Mouse (Mus musculus) liver, adult (tissue): ENCODE data around the gene Spats2.

Source experiments
- GATA4 ChIP-seq: IDR thresholded peaks from 2 replicates; pipeline ENCODE4 v1.6.1; 2014; ENCODE audit warnings: mild to moderate bottlenecking, low read length; ENCODE audit not compliant: insufficient replicate concordance

Gene Spats2

DNA sequence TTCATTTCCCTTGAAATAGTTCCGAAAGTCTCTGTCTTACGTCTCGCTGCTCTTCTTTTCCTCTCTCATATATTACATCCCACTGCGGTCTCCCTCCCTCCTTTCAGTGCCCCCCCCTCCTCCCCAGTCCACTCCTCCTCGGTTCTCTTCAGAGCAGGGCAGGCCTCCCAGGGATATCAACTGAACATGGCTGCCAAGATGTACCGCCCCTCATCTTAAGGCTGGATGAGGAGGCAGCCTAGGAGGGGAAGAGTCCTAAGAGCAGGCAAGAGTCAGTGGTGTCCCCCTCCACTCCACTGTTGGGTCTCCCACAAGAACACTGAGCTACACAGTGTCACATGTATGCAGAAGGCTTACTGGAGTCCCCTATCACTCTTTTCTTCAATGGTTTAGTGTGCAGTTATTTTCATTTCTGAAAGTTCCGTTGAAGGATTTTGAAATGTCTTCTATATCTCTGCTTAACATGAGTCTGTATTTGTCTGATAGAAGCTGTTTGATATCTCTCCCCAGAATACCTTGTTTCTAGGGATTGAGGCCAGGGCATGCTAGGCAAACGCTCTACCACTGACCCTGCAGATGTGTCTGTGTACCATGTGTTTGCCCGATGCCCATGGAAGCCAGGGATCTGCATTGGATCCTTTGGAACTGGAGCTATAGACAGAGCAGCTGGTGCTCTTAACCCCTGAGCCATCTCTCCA lies 58.6 kb downstream of the Spats2 start:
- no peak for TF ChIP-seq GATA4

DNA sequence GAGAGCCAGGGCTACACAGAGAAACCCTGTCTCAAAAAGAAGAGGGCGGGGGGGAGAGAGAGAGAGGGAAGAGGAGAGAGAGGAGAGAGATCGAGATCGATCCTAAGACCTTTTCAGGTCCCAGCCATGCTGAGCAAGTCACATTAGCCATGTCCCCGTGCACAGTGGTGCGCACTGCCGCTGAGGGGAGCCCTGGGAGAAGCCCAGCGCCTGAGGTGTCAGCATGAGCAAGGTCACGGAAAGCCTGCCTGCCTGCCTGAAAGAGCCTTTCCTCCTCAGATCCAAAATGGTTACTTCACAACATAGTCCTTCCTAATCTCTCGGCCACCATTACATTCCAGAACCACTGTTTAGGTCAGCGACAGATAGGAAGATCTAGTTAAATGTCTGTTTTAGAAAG lies 68.6 kb downstream of the Spats2 start:
- TF ChIP-seq GATA4 = no peak

DNA sequence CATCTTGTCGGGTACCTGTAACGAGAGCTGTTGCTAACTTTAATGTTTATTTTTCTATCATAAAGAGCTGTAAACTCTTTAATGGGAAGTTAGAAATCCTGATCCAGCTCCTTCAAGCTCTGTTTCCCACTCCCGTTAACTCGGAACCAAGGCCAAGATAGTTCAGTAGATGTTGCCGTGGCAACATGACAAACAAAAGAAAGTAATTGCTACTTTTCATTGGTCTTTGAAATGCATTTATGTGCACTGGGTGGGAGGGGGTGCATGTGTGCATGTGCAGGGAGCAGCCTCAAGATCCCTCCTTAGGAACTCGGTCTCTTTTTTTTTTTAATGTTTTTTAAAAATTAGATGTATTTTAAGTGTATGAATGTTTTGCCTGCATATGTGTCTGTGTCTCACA lies 69.3 kb downstream of the Spats2 start:
- TF ChIP-seq GATA4 = no peak

DNA sequence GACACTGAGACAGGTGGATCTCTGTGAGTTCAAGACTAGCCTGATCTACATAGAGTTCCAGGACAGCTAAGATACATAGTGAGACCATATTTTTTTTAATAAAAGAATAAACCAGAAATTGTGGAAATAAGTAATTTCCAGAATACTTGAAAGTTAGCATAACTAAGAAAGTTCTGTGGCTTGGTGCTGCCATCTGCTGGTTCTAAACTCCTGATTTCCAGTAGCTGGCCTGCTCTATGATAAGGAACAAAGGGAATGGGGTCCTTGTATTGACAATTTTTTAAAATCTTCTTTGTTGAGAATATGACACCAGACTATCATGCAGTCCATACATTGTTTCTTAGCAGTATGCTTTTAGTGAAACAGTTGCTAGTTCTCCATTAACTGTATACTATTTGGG lies 73.0 kb downstream of the Spats2 start:
- no peak for TF ChIP-seq GATA4

GRCm38 (mm10) chr15:99205959-99206358 lies 80.2 kb downstream of the Spats2 start:
- no peak for TF ChIP-seq GATA4

DNA sequence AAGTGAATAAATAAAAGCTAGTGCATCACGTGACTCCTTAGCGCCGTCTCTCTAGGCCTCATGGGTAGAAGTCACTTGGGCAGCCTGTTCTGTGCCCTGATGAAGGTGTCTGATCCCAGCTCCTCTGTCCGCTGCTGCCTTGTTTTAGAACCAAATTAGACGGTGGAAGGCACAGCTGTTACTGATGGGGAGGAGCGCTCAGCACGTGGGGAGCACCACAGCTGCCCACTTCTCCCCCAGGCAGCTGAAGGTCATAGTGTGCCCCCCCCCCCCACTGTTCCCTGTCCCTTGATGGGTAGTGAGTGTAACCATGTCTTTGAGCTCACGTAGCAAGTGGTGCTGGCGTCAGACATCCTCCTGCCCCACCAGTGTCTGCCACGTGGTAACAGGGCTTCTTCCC lies 87.5 kb downstream of the Spats2 start:
- no peak for TF ChIP-seq GATA4

DNA sequence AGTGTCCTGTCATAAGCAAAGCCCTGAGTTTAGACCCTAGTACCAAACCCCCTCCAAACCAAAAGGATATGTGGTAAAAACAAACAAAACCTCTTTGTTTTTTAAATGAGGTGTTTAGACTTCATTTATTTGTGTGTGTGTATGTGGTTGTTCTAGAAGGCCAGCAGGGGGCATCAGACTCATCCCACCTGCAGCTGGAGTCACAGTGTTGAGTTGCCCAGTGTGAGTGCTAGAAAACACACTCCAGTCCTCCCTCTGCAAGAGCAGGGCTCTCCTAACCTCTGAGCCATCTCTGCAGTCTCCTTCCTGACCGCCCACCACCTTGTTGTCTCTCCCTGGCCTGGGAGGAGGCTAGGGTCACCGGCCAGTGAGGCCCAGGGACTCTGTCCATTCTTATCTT lies 89.2 kb downstream of the Spats2 start:
- TF ChIP-seq GATA4 = no peak

GRCm38 (mm10) chr15:99215741-99216463 lies 90.2 kb downstream of the Spats2 start:
- TF ChIP-seq GATA4 = no peak

DNA sequence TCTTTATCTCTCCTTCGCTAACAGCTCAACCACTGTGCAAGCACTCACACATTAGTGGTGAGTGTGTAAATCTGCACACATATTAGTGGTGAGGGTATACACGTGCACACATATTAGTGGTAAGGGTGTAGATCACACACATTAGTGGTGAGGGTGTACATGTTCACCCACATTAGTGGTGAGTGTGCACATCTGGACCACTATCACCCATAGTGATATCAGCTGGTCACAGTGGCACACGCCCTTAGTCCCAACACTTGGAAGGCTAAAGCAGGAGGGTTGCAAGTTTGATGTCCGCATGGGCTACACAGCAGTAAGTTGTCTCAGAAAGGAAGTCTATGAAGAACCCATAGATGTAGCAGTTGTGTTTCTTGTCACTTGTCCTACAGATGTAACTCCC lies 91.9 kb downstream of the Spats2 start:
- no peak for TF ChIP-seq GATA4

DNA sequence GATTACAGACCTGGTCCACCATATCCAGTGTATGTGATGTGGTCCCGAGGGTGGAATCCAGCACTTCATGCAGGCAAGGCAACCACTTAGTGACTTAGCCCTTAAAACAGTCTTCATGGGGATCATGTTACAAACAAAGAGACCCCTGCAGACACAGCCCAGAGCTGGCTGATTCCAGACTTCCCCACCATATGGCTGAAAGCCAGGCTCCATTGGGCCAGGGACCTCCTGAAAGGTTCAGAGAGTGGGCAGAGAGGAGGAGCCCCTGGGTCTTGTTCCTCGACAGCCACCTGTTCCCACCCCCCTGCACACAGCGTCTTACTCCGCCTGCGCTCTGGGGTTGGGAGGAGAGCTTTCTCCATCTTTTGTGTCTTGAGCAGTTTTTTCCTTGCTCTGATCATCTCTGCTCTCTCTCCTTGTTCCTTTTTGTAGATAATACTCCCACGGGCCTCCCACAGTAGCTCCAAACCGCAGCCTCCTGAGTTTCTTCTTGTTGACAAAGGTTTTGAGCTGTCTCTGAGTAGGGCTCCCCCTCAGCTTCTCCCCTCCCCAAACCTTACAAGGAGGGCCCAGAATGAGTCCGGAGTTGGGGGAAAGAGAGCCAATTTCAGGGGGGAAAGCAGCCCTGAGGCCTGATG lies 95.7 kb downstream of the Spats2 start:
- TF ChIP-seq GATA4 = no peak

- no peak for TF ChIP-seq GATA4
Measured at GRCm38 (mm10) chr15:99222794-99223584, 97.3 kb downstream of the Spats2 start.

DNA sequence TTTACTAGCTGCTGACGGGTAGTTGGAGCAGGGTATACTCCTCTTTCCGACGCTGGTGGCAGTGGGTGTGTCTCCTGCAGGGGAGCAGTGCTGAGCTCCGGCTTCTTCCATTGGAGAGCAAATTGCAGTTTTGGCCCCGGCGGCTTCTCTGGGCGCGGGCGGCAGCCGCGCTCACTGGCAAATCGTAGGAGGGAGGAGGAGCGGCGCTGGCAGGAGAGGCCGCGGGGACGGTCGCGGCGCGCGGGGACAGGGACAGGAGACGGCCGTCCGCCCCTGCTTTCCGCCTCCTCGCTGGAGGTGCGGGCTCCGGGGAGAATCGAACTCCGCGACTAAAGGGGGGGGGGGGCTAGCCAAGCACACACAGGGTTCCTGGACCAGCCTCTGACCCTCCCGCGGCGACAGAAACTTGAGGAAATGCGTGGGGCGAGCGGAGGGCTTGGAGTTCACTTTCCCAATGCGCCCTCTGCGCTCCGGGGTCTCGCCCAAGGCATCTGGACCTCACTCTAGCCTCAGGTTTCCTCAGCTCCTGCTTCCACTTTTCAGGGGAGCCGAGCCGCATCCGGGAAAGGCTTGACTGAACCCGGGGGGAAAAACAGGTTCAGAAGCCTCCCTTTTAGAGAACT lies 98.0 kb downstream of the Spats2 start:
- TF ChIP-seq GATA4 = no peak

DNA sequence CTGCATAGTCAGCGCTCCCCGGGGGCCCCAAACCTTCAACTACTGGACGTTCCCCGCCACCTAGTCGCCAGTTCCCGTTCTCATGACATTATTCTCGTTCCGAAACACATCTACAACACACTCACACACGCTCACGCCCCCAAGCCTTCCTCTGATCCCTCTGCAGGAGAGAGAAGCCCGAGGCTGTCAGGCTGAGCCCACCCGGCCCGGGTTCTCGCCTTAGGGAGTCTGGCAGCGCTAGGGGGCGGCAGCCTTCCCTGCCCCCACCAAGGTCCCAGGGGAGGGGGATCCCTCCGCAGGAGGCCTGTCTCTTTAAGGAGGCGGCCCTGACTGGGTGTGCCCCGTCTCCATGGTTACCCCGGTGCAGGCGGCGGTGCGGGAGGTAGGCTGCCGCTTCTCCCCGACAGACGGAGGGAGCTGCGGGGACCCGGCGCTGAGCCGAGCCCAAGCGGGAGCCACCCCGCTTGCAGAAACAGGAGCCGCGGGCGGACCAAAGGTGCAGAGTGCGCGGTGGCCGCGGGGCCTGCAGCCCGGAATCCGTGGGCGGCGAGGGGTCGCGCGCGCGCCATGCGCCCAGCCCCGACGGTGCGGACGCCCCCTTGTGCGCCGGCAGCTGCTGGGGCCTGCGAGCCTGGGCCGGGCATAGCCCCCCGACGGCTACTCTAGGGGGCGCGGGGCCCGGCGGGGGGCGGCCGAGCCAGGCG lies 98.6 kb downstream of the Spats2 start, which contains the start of gene Kcnh3:
Gene Kcnh3 (plus strand): TSS at position 654 of the 704 bp plus-strand sequence.
- TF ChIP-seq GATA4 = no peak

DNA sequence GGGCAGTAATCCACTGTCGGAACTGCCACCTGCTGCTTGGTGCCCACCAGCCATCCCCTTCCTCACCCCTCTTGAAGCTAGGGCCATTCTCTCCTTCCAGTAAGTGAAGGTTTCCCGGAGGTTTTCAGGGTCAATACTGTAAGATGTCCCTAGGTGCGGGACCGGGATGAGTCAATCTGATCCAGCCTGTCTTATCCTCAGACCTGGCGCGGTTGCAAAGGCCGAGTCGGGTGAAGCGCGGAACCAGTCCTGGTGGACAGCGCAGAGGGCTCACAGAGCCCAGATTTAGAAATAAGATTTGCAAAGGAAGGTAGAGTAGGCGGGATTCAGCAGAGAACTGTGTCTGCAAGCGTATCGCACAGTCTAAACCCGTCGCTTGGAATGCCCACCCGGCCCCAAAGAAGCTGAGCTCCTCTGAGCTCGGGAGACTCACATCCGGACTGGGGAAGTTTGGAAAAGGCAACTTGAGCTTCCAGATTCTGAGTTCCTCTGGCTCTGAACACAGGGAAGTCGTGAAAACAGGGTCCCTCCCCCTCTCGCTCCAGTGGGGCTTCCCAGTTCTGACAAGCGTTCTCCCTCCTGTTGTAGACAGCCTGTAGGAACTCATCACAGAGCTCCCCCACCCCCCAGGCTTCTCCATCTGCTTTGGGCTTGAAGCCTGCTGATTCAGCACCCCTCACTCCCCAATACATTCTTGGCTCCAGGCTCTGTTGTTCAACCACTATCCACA lies 99.5 kb downstream of the Spats2 start:
- no peak for TF ChIP-seq GATA4
